Mouse (Mus musculus) megakaryocyte, adult 5-6 weeks (primary cell): ENCODE measurements at regions not wholly inside any gene's neighbourhood (a gene's known extent, or its start where the extent isn't known, plus 50 kb on each side); places are given as distances from the start of the nearest gene placed in this dataset.

Experiments used
- ATAC-seq: 2 replicates; pipeline ENCODE4 v1.8.0; 2016; ENCODE audit warnings: mild to moderate bottlenecking, inconsistent platforms; ENCODE audit not compliant: poor library complexity, severe bottlenecking

DNA sequence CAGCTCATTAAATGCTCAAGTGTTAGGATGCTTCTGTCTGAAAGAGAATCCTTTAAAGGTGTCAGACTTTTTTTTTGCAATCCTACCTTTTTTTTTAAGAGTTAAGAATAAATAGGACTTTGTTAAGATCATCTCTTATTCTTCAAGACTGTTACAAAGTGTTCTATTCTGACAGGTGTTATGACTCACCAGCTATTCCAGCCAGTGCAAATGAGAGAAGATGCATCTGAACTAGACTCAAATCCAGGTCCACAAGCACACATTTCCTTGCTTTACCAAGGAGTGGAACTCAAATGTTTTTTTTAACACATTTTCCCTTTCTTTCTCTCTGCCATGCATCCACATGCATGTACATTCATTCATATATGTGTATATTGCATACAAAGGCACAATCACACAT lies 98.4 kb upstream of the Atp10a start:
- no peak for ATAC-seq

DNA sequence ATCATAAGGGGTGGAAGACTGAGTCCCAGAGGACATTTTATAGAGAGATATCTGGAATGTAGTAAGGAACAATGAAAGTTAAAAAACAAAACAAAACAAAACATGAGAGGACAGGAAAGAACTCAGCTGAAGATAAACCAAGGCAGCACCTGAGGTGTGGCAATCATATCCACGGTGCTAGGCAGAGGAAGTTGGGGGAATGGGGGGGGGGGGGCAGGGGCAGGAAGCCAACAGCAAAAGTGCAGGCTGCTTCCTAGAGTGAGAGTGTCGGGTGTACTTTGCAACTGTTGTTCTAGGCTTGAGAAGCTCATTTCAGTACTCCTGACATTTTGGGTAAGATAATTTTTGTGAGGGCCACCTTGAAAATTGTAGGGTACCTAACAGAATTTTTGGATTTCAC lies 87.2 kb upstream of the Atp10a start:
- ATAC-seq: peak; percentile 40

DNA sequence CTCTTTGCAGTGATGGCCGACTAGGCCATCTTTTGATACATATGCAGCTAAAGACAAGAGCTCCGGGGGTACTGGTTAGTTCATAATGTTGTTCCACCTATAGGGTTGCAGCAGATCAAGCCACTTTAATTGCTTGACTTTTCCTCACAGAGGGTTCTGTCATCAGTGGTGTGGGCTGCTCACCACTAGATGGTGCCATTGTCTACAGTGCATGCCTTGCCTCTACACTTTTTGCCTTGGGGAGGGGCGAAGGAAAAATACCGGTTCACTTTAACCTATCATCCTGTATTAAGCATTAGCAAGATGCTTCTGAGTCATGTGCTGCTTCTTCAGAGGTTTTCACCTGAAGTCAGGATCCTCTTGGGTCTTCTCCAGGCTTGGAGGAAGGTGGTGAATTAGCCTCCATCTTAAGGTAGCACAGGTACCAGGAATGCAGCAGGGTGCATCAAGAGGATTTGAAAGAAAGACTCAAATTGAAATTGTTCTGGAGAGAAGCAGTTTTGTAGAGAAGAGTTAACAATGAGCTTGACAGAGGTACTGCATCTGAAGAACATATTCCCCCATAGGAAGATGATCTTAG lies 71.6 kb upstream of the Atp10a start:
- peak; percentile 94 for ATAC-seq

DNA sequence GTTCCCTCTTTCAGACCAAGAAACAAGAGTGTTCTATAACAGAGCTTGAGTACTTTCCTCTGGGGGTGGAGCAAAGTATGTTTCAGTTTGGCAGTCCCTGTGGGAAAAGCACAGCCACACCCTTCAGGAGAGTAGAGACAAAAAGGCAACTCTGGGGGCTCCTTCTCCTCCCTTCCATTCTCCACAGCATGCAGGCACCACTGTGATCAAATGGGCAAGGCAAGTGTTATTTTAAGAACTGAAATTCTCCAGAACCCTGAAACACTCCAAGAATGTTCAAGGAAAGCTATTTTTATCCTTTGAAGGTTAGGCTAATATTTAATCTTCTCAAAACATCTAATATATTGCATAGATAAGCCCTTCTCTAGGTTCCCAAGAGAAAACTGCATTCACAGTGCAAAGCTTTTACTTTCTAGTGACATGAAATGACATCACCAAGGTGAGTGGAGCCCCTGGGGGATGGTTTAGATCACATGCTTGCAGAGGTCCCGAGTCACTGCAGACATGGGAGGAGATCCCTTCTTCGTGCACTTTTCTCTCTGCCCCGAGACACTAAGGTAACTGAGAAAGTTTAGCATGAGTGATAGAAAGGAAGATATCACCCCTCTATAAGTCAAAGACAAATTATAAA lies 70.2 kb upstream of the Atp10a start:
- ATAC-seq: no peak

DNA sequence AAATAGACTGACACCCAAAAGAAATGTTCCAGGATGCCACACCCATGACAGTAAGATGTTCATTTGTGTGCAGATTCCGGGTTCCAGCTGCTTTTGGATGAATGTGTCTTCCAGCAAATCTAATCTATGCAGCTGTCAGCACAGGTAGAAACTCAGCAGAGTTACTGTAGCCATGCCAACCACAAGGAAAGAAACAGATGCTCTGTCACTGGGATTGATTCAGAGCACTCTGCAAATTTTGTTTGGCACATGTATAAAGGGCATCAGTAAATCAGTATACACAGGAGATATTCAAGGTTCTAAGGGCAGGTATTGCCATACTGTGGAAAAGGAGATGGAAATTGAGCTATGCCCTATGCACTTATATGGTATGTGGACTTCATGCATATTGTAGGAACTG lies 60.0 kb upstream of the Atp10a start:
- no peak for ATAC-seq
